Mouse (Mus musculus): ENCODE measurements around the gene Neurod1. TPM values are rescaled to one million over a fixed set of nuclear protein-coding genes. Genes with fewer than 3 reads are reported as not detected.

Gene Neurod1
- polyA plus RNA-seq, 1 experiment = 3.4 TPM

DNA sequence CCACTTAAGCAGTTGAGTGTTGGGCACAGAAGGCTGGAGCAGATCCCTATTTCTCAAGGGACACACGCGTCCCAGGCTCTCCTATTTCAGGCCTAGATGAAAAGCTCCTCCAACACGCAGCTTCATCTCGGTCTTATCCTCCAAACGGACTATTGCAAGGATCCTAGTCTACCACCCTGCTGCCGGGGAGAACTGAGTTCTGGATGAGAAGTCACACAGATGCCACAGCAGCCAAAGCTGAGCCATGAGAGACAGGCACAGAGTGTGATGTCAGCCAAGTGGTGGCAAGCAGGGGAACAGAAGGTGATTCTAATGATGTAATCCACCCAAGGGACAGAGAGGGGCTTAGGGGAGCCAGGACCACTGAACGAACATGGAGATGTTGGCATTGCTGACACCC, 42.0 kb downstream of the Neurod1 start:
- Histone ChIP-seq H3K36me3 (ENCODE audit: control insufficient read depth, insufficient read depth, low read length, poor library complexity, severe bottlenecking) (no peaks in the 10 kb centered on the region), H3K27me3 (ENCODE audit: control insufficient read depth, insufficient read depth, low read length, poor library complexity, severe bottlenecking) (no peaks in the 10 kb centered on the region), H3K4me1 (ENCODE audit: control insufficient read depth, insufficient read depth, low read length) (no peaks in the 10 kb centered on the region), H3K9ac (ENCODE audit: low read depth, poor library complexity, severe bottlenecking) (no peak overlapping the region), H3K9me3 (replicated peaks; ENCODE audit: control insufficient read depth, insufficient read depth, low read length, poor library complexity, severe bottlenecking) (no peaks in the 10 kb centered on the region), H3K27ac (ENCODE audit: insufficient read depth, low read length) (no peak overlapping the region), H3K4me3 (ENCODE audit: low read depth, low read length) (no peak overlapping the region)
- no peak for TF ChIP-seq EP300 (IDR thresholded peaks at IDR 0.05; ENCODE audit: insufficient read depth, low read depth, low read length)
- TF ChIP-seq CTCF (IDR thresholded peaks at IDR 0.05; ENCODE audit: low read depth, low read length) = no peak
- TF ChIP-seq POLR2A (IDR thresholded peaks at IDR 0.05; ENCODE audit: insufficient read depth, low read length) = no peak

DNA sequence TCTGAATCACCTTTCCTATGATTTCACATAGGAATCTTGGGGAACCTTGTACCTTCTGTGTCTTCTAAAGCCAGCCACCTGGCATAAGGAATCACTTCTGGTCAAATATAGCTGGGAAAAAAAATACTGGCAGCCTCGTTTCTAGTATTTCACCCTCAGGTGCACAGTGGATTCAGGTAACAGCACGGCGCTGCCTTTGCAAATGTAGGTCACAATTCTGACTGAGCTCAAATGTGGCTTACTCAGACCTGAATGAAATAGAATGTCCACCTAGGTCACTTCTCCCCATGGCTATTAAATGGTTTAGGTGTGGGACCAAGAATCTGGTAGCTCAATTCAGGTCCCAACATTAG, 45.7 kb downstream of the Neurod1 start:
- H3K27me3 ChIP-seq (ENCODE audit: control insufficient read depth, insufficient read depth, low read length, poor library complexity, severe bottlenecking) = no peaks in the 10 kb centered on the region
- H3K36me3 ChIP-seq (ENCODE audit: control insufficient read depth, insufficient read depth, low read length, poor library complexity, severe bottlenecking) = no peaks in the 10 kb centered on the region
- no peaks in the 10 kb centered on the region for H3K9me3 ChIP-seq (replicated peaks; ENCODE audit: control insufficient read depth, insufficient read depth, low read length, poor library complexity, severe bottlenecking)
- H3K9ac ChIP-seq (ENCODE audit: low read depth, poor library complexity, severe bottlenecking) = no peak overlapping the region
- no peaks in the 10 kb centered on the region for H3K4me1 ChIP-seq (ENCODE audit: control insufficient read depth, insufficient read depth, low read length)
- no peak overlapping the region for H3K4me3 ChIP-seq (ENCODE audit: low read depth, low read length)
- TF ChIP-seq CTCF (IDR thresholded peaks at IDR 0.05; ENCODE audit: low read depth, low read length) (no peak), POLR2A (IDR thresholded peaks at IDR 0.05; ENCODE audit: insufficient read depth, low read length) (no peak), EP300 (IDR thresholded peaks at IDR 0.05; ENCODE audit: insufficient read depth, low read depth, low read length) (no peak)
- no peak overlapping the region for H3K27ac ChIP-seq (ENCODE audit: insufficient read depth, low read length)

DNA sequence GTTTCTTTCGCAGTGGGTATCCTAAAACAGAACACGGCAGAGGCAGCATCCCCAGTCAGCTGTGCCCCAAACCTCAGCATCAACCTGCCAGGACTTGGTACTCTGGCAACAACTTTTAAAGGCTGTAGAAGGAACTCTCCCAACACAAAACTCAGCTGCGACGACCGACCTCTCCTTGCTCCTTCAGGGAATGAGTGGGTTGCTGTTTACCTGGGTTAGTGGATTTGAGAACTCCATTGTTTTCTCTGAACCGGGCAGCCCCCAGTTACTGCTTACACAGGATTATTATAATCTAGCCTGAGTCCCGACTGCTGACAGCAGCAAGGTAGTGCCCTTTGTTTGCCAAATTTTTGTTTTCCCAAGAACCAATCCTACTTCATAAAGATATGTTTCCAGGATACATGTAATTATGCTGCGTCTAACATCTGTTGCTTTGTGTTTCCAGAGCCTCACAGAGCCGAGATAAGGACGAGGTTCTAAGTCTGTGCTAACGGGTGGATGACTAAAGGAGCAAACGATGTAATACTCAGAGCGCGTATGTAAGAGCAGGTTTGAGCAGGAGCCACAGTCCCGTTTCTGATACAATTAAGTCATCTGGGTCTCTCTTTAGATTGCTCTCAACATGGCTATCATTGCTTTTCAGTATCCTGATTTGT, 46.2 kb downstream of the Neurod1 start:
- no peaks in the 10 kb centered on the region for H3K27me3 ChIP-seq (ENCODE audit: control insufficient read depth, insufficient read depth, low read length, poor library complexity, severe bottlenecking)
- TF ChIP-seq POLR2A (IDR thresholded peaks at IDR 0.05; ENCODE audit: insufficient read depth, low read length) (no peak), EP300 (IDR thresholded peaks at IDR 0.05; ENCODE audit: insufficient read depth, low read depth, low read length) (no peak), CTCF (IDR thresholded peaks at IDR 0.05; ENCODE audit: low read depth, low read length) (no peak)
- H3K27ac ChIP-seq (ENCODE audit: insufficient read depth, low read length) = no peak overlapping the region
- no peak overlapping the region for H3K9ac ChIP-seq (ENCODE audit: low read depth, poor library complexity, severe bottlenecking)
- no peaks in the 10 kb centered on the region for H3K4me1 ChIP-seq (ENCODE audit: control insufficient read depth, insufficient read depth, low read length)
- no peaks in the 10 kb centered on the region for H3K9me3 ChIP-seq (replicated peaks; ENCODE audit: control insufficient read depth, insufficient read depth, low read length, poor library complexity, severe bottlenecking)
- no peaks in the 10 kb centered on the region for H3K36me3 ChIP-seq (ENCODE audit: control insufficient read depth, insufficient read depth, low read length, poor library complexity, severe bottlenecking)
- H3K4me3 ChIP-seq (ENCODE audit: low read depth, low read length) = no peak overlapping the region

GRCm38 (mm10) chr2:79405661-79406405, 50.7 kb downstream of the Neurod1 start:
- no peaks in the 10 kb centered on the region for H3K36me3 ChIP-seq (ENCODE audit: control insufficient read depth, insufficient read depth, low read length, poor library complexity, severe bottlenecking)
- H3K27me3 ChIP-seq (ENCODE audit: control insufficient read depth, insufficient read depth, low read length, poor library complexity, severe bottlenecking) = no peaks in the 10 kb centered on the region
- no peak overlapping the region for H3K27ac ChIP-seq (ENCODE audit: insufficient read depth, low read length)
- no peaks in the 10 kb centered on the region for H3K4me1 ChIP-seq (ENCODE audit: control insufficient read depth, insufficient read depth, low read length)
- no peak overlapping the region for H3K9ac ChIP-seq (ENCODE audit: low read depth, poor library complexity, severe bottlenecking)
- H3K4me3 ChIP-seq (ENCODE audit: low read depth, low read length) = no peak overlapping the region
- H3K9me3 ChIP-seq (replicated peaks; ENCODE audit: control insufficient read depth, insufficient read depth, low read length, poor library complexity, severe bottlenecking) = peaks cover 4% of the 10 kb centered on the region; the same call in 1 of the 2 replicates
- TF ChIP-seq CTCF (IDR thresholded peaks at IDR 0.05; ENCODE audit: low read depth, low read length) (no peak), EP300 (IDR thresholded peaks at IDR 0.05; ENCODE audit: insufficient read depth, low read depth, low read length) (no peak), POLR2A (IDR thresholded peaks at IDR 0.05; ENCODE audit: insufficient read depth, low read length) (no peak)

Other genes with a start within 250 kb of the Neurod1 start
- gene Itga4, start 201.3 kb downstream of the Neurod1 start, polyA plus RNA-seq (2011; ENCODE audit: insufficient read depth, insufficient read length, low read depth, missing spikeins) = 0.24 and 0.41 TPM in 2 replicates
- 1.5 and 1.8 TPM in 2 replicates for gene Cerkl, start within 50 bp of the Neurod1 start, polyA plus RNA-seq (2011; ENCODE audit: insufficient read depth, insufficient read length, low read depth, missing spikeins)
- 11.8 and 13.4 TPM in 2 replicates for gene Itprid2, start 178.6 kb upstream of the Neurod1 start, polyA plus RNA-seq (2011; ENCODE audit: insufficient read depth, insufficient read length, low read depth, missing spikeins)

All from ES-Bruce4 (cell line).